Mouse (Mus musculus) testis, adult 2 months (tissue): ENCODE data around the gene Hcrtr1.

Source experiments
- CTCF ChIP-seq: fragments of 200-500 bp; IDR thresholded peaks from 2 replicates; pipeline ENCODE4 v1.5.1; 2012; ENCODE audit warnings: low read depth, mild to moderate bottlenecking, inconsistent platforms, low read length, moderate library complexity; ENCODE audit not compliant: control insufficient read depth, insufficient read depth, insufficient replicate concordance
- POLR2A ChIP-seq: fragments of 200-500 bp; IDR thresholded peaks from 2 replicates; pipeline ENCODE4 v1.6.1; 2012; ENCODE audit warnings: low read depth, mild to moderate bottlenecking, inconsistent platforms, low read length, moderate library complexity; ENCODE audit not compliant: control insufficient read depth

DNA sequence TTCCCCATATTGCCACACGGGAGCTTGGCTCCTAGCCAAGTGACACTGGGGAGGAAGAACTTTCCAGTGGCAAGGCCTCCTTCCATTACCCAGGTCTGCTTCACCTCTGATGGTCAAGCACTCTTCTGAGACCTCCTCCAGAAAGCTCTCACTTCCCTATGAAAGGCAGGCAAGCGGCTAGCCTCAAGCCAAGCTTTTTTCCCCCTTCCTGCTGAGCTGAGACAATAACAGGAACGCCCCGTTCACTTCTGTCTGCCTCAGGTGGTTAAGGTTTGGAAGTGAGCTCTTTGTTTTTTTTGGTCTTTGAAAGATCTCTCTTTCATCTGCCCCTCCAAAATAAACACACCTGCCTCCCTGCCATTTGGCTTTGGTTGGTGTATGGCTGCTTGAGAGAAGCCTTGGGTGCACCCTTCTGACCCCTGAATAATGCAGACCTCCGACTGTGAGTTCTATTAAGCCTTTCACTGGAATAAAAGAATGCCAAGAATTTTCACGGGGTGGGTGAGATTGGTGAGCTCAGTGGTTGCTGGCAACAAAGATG lies 37.0 kb downstream of the Hcrtr1 start, which contains the start of gene Pef1:
- TF ChIP-seq CTCF (no peak), POLR2A (no peak)
